Mouse (Mus musculus) liver, postnatal 0 days (tissue): Measurements from ENCODE around the gene Ralgps1.

ENCODE experiments used
- CTCF ChIP-seq: sonication (generic); IDR thresholded peaks from 2 replicates; pipeline ENCODE4 v1.5.1; 2016; ENCODE audit warnings: antibody characterized with exemption, low read depth
- EP300 ChIP-seq: IDR thresholded peaks from 2 replicates; pipeline ENCODE4 v1.6.1; 2016; ENCODE audit warnings: antibody characterized with exemption, low read depth, mild to moderate bottlenecking

DNA sequence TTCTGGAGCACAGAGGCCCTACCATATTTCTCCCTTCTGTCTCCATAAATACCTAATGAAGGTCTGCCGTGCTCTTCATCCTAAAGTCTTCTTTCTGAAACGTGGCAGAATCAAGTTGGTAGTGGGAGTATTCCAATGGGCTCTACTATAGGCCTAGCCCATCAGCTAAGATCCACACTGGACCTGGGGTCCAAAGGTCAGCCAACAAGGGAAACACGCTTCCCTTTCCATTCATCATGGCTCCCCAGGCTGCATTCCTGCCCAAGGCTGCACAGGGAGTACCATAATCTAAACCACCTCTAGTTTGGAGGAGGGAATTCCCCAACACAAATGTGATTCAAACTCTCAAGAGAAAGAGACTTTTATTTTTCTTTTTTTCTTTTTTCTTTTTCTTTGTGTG is 1.8 kb downstream of the Ralgps1 start:
- TF ChIP-seq CTCF (no peak), EP300 (no peak)
